19 mouse cellular contexts compared by ENCODE assay signal in genomic region chr3:94481429-94481828, GRCm38 (mm10). TPM values are rescaled to one million over a fixed set of nuclear protein-coding genes. Genes with fewer than 3 reads are reported as not detected.
DNase-seq lines count a peak whose midpoint lies in the region; ATAC-seq and TF ChIP-seq lines count a peak whose summit lies in the region.
"Had no signal": no experiment of that assay in that cellular context is flagged by ENCODE, and none has a peak within 500 bp of the region (broad histone marks: within the 10 kb centered on the region; RNA-seq: fewer than 3 reads in every experiment).

No protein-coding gene starts in this region.

- WGBS in hindbrain, embryonic 13.5 days = 70% methylated on average over 4 of the region's 4 CpGs
- 63% methylated on average over 4 of the region's 4 CpGs for WGBS in midbrain, embryonic 16.5 days
- WGBS in kidney, adult 2 months = 76% methylated on average over 4 of the region's 4 CpGs

- TF ChIP-seq CTCF in cortical plate, adult 2 months (IDR thresholded peaks at IDR 0.05; ENCODE audit: extremely low read depth, insufficient read depth, low read length) = no peak
- no peak for TF ChIP-seq CTCF in kidney, adult 2 months (conservative IDR thresholded peaks at IDR 0.05; ENCODE audit: insufficient read depth, insufficient read length, low read depth, low read length)

- H3K4me1 ChIP-seq in cortical plate, adult 2 months (ENCODE audit: control insufficient read depth, insufficient read depth, low read length) = peaks cover 23% of the 10 kb centered on the region
- H3K4me1 ChIP-seq in hindbrain, embryonic 13.5 days (replicated peaks) = peaks cover 89% of the 10 kb centered on the region
- H3K4me1 ChIP-seq in midbrain, embryonic 16.5 days (ENCODE audit: control insufficient read depth, insufficient read depth, low read length) = peaks cover 70% of the 10 kb centered on the region
- no peaks in the 10 kb centered on the region for H3K4me1 ChIP-seq in kidney, adult 2 months (ENCODE audit: control insufficient read depth, insufficient read depth, low read length)

- peaks cover 38% of the 10 kb centered on the region for H3K36me3 ChIP-seq in hindbrain, embryonic 13.5 days
- peaks cover 2% of the 10 kb centered on the region; the same call in 1 of the 2 replicates for H3K36me3 ChIP-seq in midbrain, embryonic 16.5 days (ENCODE audit: control insufficient read depth, insufficient read depth, low read length)
- H3K36me3 ChIP-seq in kidney, adult 2 months (ENCODE audit: control insufficient read depth, insufficient read depth, low read length) = no peaks in the 10 kb centered on the region
- H3K36me3 ChIP-seq: heart, embryonic 10.5 days; limb, embryonic 15.5 days had no signal

- DNase-seq in gastrocnemius, adult 18-20 months (ENCODE audit: low spot score) = peak; percentile 41
- DNase-seq in gastrocnemius, postnatal 10 days = no peak
- DNase-seq in embryo, embryonic 9.5 days (ENCODE audit: extremely low spot score) = no peak
- no peak for DNase-seq in kidney, adult 2 months
- DNase-seq: adrenal gland, postnatal 25 days; B cell, adult 2 months; cerebellum, postnatal 36 days; kidney, postnatal 36 days; lung, adult 2 months; thymus, postnatal 4 days had no signal

- no peak for TF ChIP-seq POLR2A in cortical plate, adult 2 months (IDR thresholded peaks at IDR 0.05; ENCODE audit: extremely low read depth, insufficient read depth, low read length)
- TF ChIP-seq POLR2A in kidney, adult 2 months (IDR thresholded peaks at IDR 0.05; ENCODE audit: low read depth, low read length) = no peak

- H3K27me3 ChIP-seq in hindbrain, embryonic 13.5 days = no peaks in the 10 kb centered on the region
- H3K27me3 ChIP-seq in midbrain, embryonic 16.5 days (ENCODE audit: control insufficient read depth, insufficient read depth, low read depth, low read length) = no peaks in the 10 kb centered on the region
- H3K27me3 ChIP-seq in kidney, adult 2 months (replicated peaks; ENCODE audit: control insufficient read depth, insufficient read depth, low read length) = no peaks in the 10 kb centered on the region

- no peak for ATAC-seq in hindbrain, embryonic 13.5 days (ENCODE audit: low FRiP score)
- no peak for ATAC-seq in midbrain, embryonic 16.5 days
- ATAC-seq: intestine, postnatal 0 days had no signal

- H3K9ac ChIP-seq in hindbrain, embryonic 13.5 days = peak overlapping the region; percentile 93
- H3K9ac ChIP-seq in midbrain, embryonic 16.5 days (ENCODE audit: low read depth, low read length) = no peak overlapping the region
- H3K9ac ChIP-seq: limb, embryonic 15.5 days had no signal

- H3K4me2 ChIP-seq in hindbrain, embryonic 13.5 days = peak overlapping the region; percentile 98
- H3K4me2 ChIP-seq in midbrain, embryonic 16.5 days (ENCODE audit: low read length) = no peak overlapping the region; the same call in 1 of the 2 replicates
- H3K4me2 ChIP-seq: limb, embryonic 15.5 days had no signal

- 0 out of 2 replicates have a peak overlapping the region, but pooled peaks have one; percentile 8 for H3K27ac ChIP-seq in cortical plate, adult 2 months (ENCODE audit: insufficient read depth, low read length)
- H3K27ac ChIP-seq in hindbrain, embryonic 13.5 days = peak overlapping the region; percentile 94
- 0 out of 2 replicates have a peak overlapping the region, but pooled peaks have one; percentile 4 for H3K27ac ChIP-seq in midbrain, embryonic 16.5 days (ENCODE audit: low read length)
- H3K27ac ChIP-seq in kidney, adult 2 months (ENCODE audit: insufficient read depth, low read depth, low read length) = no peak overlapping the region
- H3K27ac ChIP-seq: heart, embryonic 10.5 days; limb, embryonic 15.5 days had no signal

- no peak overlapping the region for H3K4me3 ChIP-seq in cortical plate, adult 2 months (ENCODE audit: insufficient read depth, low read length)
- H3K4me3 ChIP-seq in hindbrain, embryonic 13.5 days = peak overlapping the region; percentile 77; the same call in 1 of the 2 replicates
- H3K4me3 ChIP-seq in midbrain, embryonic 16.5 days (ENCODE audit: low read depth, low read length) = no peak overlapping the region
- no peak overlapping the region for H3K4me3 ChIP-seq in kidney, adult 2 months (ENCODE audit: insufficient read depth, low read depth, low read length)
- H3K4me3 ChIP-seq: heart, embryonic 10.5 days; limb, embryonic 15.5 days; myocyte had no signal

- no peaks in the 10 kb centered on the region for H3K9me3 ChIP-seq in hindbrain, embryonic 13.5 days
- H3K9me3 ChIP-seq in midbrain, embryonic 16.5 days (replicated peaks; ENCODE audit: control insufficient read depth, low read length, poor library complexity, severe bottlenecking) = no peaks in the 10 kb centered on the region
- H3K9me3 ChIP-seq: heart, embryonic 10.5 days; limb, embryonic 15.5 days had no signal

RNA-seq across cellular contexts. Expression of gene Riiad1, which starts 1.3 kb away (rescaled TPM):
- total RNA-seq in gastrocnemius, adult 18-20 months (2021) = 10 to 100 TPM; 12.9 to 13.0 TPM
- total RNA-seq in gastrocnemius, postnatal 10 days (2021) = 1 to 10 TPM; 5.0 to 7.9 TPM
- polyA plus RNA-seq in cortical plate, adult 2 months (2012; rRNA removed) = 3.2 and 4.1 TPM in 2 replicates
- polyA plus RNA-seq in hindbrain, embryonic 13.5 days (2015; fragmentation: Nextera tagmentation; extraction: Ambion mirVana) = 25.0 and 27.1 TPM in 2 replicates
- polyA plus RNA-seq in midbrain, embryonic 16.5 days (2015; fragmentation: Nextera tagmentation; extraction: Ambion mirVana) = 26.7 and 27.7 TPM in 2 replicates
- polyA plus RNA-seq in kidney, adult 2 months (2012; rRNA removed) = 0.39 and 0.47 TPM in 2 replicates

RNA-seq across cellular contexts. Expression of gene Celf3, which starts 3.3 kb away (rescaled TPM):
- not detected for total RNA-seq in gastrocnemius, adult 18-20 months (2021)
- total RNA-seq in gastrocnemius, postnatal 10 days (2021) = under 1 TPM; 0.49 to 0.61 TPM
- 314 and 357 TPM in 2 replicates for polyA plus RNA-seq in cortical plate, adult 2 months (2012; rRNA removed)
- polyA plus RNA-seq in hindbrain, embryonic 13.5 days (2015; fragmentation: Nextera tagmentation; extraction: Ambion mirVana) = 294 and 312 TPM in 2 replicates
- 261 and 296 TPM in 2 replicates for polyA plus RNA-seq in midbrain, embryonic 16.5 days (2015; fragmentation: Nextera tagmentation; extraction: Ambion mirVana)
- polyA plus RNA-seq in kidney, adult 2 months (2012; rRNA removed) = 1.6 and 2.2 TPM in 2 replicates
- total RNA-seq: heart, postnatal 25 days had no signal

RNA-seq across cellular contexts. Expression of gene Oaz3, which starts 37.7 kb away (rescaled TPM):
- not detected for total RNA-seq in gastrocnemius, adult 18-20 months (2021)
- not detected for total RNA-seq in gastrocnemius, postnatal 10 days (2021)
- 0.15 and 0.25 TPM in 2 replicates for polyA plus RNA-seq in cortical plate, adult 2 months (2012; rRNA removed)
- 1.0 and 1.5 TPM in 2 replicates for polyA plus RNA-seq in hindbrain, embryonic 13.5 days (2015; fragmentation: Nextera tagmentation; extraction: Ambion mirVana)
- 1.5 TPM in 2 replicates for polyA plus RNA-seq in midbrain, embryonic 16.5 days (2015; fragmentation: Nextera tagmentation; extraction: Ambion mirVana)
- 0.25 and 1.0 TPM in 2 replicates for polyA plus RNA-seq in kidney, adult 2 months (2012; rRNA removed)
- total RNA-seq: adrenal gland, postnatal 25 days; heart, postnatal 25 days had no signal
- polyA plus RNA-seq: lung, adult 2 months; small intestine, adult 2 months had no signal

RNA-seq across cellular contexts. Expression of gene Mrpl9, which starts 38.3 kb away (rescaled TPM):
- 10 to 100 TPM; 30.0 to 33.8 TPM for total RNA-seq in gastrocnemius, adult 18-20 months (2021)
- total RNA-seq in gastrocnemius, postnatal 10 days (2021) = 10 to 100 TPM; 42.3 to 54.0 TPM
- 46.0 and 47.9 TPM in 2 replicates for polyA plus RNA-seq in cortical plate, adult 2 months (2012; rRNA removed)
- polyA plus RNA-seq in hindbrain, embryonic 13.5 days (2015; fragmentation: Nextera tagmentation; extraction: Ambion mirVana) = 58.8 and 62.2 TPM in 2 replicates
- 55.1 and 56.5 TPM in 2 replicates for polyA plus RNA-seq in midbrain, embryonic 16.5 days (2015; fragmentation: Nextera tagmentation; extraction: Ambion mirVana)
- 39.2 and 47.8 TPM in 2 replicates for polyA plus RNA-seq in kidney, adult 2 months (2012; rRNA removed)

Comparison
In these comparisons a context has a peak if more than half of its experiments do, and no peak if none do; other contexts are left out.
1. RNA of gene Celf3, which starts 3.3 kb away (polyA plus RNA-seq): 314 to 357 TPM in cortical plate, adult 2 months, 294 to 312 TPM in hindbrain, embryonic 13.5 days and 261 to 296 TPM in midbrain, embryonic 16.5 days; 1.6 to 2.2 TPM in kidney, adult 2 months; every median in the first group is over 10 times any median in the second.